Mouse (Mus musculus) lung, postnatal 0 days (tissue): ENCODE results near the gene Aamp.

ENCODE experiments used
- CTCF ChIP-seq: IDR thresholded peaks from 2 replicates; pipeline ENCODE4 v1.5.1; 2016; ENCODE audit warnings: antibody characterized with exemption, mild to moderate bottlenecking
- EP300 ChIP-seq: IDR thresholded peaks from 2 replicates; pipeline ENCODE4 v1.6.1; 2016; ENCODE audit warnings: antibody characterized with exemption, mild to moderate bottlenecking, control low read depth

DNA sequence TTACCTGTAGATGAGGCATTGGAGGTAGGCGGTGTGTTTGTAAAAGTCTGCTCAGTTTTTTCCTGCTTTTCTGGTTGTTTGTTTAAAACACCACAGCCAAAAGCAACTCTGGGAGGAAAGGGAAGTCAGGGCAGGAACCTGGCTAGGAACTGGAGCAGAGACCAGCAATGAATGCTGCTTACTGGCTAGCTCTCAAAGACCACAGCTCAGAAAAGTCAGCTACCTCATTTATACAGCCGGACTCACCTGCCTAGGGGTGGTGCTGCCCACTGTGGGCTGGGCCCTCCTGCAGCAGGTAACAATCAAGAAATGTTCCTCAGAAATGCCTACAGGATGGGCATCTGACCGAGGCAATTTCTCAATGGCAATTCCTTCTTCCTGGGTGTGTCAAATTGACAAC is 30.3 kb upstream of the Aamp start:
- TF ChIP-seq CTCF (no peak), EP300 (no peak)
